Mouse (Mus musculus) liver, adult 2 months (tissue): ENCODE results near the gene Fam221b. TPM values are rescaled to one million over a fixed set of nuclear protein-coding genes. Genes with fewer than 3 reads are reported as not detected.
A peak's percentile ranks its signal among the peaks of the same experiment; 100 is the strongest.

Experiments used
- DNase-seq: peaks from one replicate; pipeline ENCODE4 v3.0.0-alpha.2; 2011; ENCODE audit warnings: low read depth, low spot score; ENCODE audit errors: extremely low read depth
- H3K27ac ChIP-seq: fragments of 200-500 bp; replicated peaks from 2 replicates; pipeline ENCODE4 v1.5.1; 2012; ENCODE audit warnings: low read depth, mild to moderate bottlenecking, control low read depth, inconsistent platforms, low read length; ENCODE audit not compliant: insufficient read depth
- H3K27me3 ChIP-seq: fragments of 200-500 bp; 2 replicates; pipeline ENCODE4 v1.6.1; 2012; ENCODE audit warnings: mild to moderate bottlenecking, moderate library complexity, low read length, inconsistent platforms; ENCODE audit not compliant: control insufficient read depth, insufficient read depth
- H3K36me3 ChIP-seq: fragments of 200-500 bp; 2 replicates; pipeline ENCODE4 v1.6.1; 2012; ENCODE audit warnings: low read length, inconsistent platforms; ENCODE audit not compliant: control insufficient read depth, insufficient read depth
- H3K4me1 ChIP-seq: fragments of 200-500 bp; 2 replicates; pipeline ENCODE4 v1.6.1; 2011; ENCODE audit warnings: low read length; ENCODE audit not compliant: control insufficient read depth, insufficient read depth
- H3K4me3 ChIP-seq: fragments of 200-500 bp; 2 replicates; pipeline ENCODE4 v1.5.1; 2011; ENCODE audit warnings: low read depth, mild to moderate bottlenecking, control low read depth, low read length, moderate library complexity; ENCODE audit not compliant: insufficient read depth
- H3K79me2 ChIP-seq: fragments of 200-500 bp; 2 replicates; pipeline ENCODE4 v1.6.1; 2012; ENCODE audit warnings: inconsistent platforms, mild to moderate bottlenecking, low read length, moderate library complexity; ENCODE audit not compliant: control insufficient read depth, insufficient read depth
- H3K9ac ChIP-seq: fragments of 200-500 bp; 2 replicates; pipeline ENCODE4 v1.6.1; 2012; ENCODE audit warnings: low read depth, mild to moderate bottlenecking, control low read depth, inconsistent platforms, low read length
- CTCF ChIP-seq: fragments of 200-500 bp; IDR thresholded peaks from 2 replicates; pipeline ENCODE4 v1.5.1; 2011; ENCODE audit warnings: low read depth, low read length, control low read depth
- POLR2A ChIP-seq: fragments of 200-500 bp; IDR thresholded peaks from 2 replicates; pipeline ENCODE4 v1.6.1; 2011; ENCODE audit warnings: low read length, control low read depth; ENCODE audit not compliant: insufficient read depth; ENCODE audit errors: extremely low read depth
- WGBS: fragments of 180-500 bp; shearing (Covaris S2); methylation state at CpG from one replicate; pipeline ENCODE4 v1.1.7; 2018; 5-methylcytosine and 5-hydroxymethylcytosine counted together
- polyA plus RNA-seq: library from polyadenylated mRNA; depleted of rRNA; stranded (reverse); fragments of >200 nt; gene quantifications from 2 replicates; pipeline ENCODE4 v1.2.3, GENCODE M21; 2012
- total RNA-seq: library from RNA; depleted of rRNA; stranded (reverse); fragments of >200 nt; gene quantifications from 2 replicates; pipeline ENCODE4 v1.2.3, GENCODE M21; 2014

Gene Fam221b
- total and polyA plus RNA-seq, 2 experiments = not detected

GRCm38 (mm10) chr4:43631956-43632920, 36.7 kb downstream of the Fam221b start:
- peak overlapping the region; percentile 89 for H3K9ac ChIP-seq
- WGBS = 56% methylated on average over 42 of the region's 42 CpGs
- H3K27me3 ChIP-seq = no peaks in the 10 kb centered on the region
- H3K4me3 ChIP-seq = peak overlapping the region; percentile 77
- peak overlapping the region; percentile 29 for H3K27ac ChIP-seq
- TF ChIP-seq POLR2A = no peak
- no peak for TF ChIP-seq CTCF
- no peaks in the 10 kb centered on the region for H3K79me2 ChIP-seq
- no peaks in the 10 kb centered on the region for H3K36me3 ChIP-seq
- H3K4me1 ChIP-seq = 0 out of 2 replicates have a peak, but pooled peaks cover 3% of the 10 kb centered on the region
- peak; percentile 60 for DNase-seq

- no peaks in the 10 kb centered on the region for H3K79me2 ChIP-seq
- WGBS = 3% methylated on average over 56 of the region's 70 CpGs
Measured at GRCm38 (mm10) chr4:43631046-43631955, 37.6 kb downstream of the Fam221b start, which contains the start of gene Npr2. Gene Npr2, plus strand, starts transcription at chr4:43631935.

GRCm38 (mm10) chr4:43630671-43631045, 38.3 kb downstream of the Fam221b start:
- no peak for DNase-seq
- H3K79me2 ChIP-seq = no peaks in the 10 kb centered on the region
- no peak for TF ChIP-seq CTCF
- no peak for TF ChIP-seq POLR2A
- H3K9ac ChIP-seq = no peak overlapping the region
- H3K27me3 ChIP-seq = no peaks in the 10 kb centered on the region
- no peak overlapping the region for H3K4me3 ChIP-seq
- no peak overlapping the region for H3K27ac ChIP-seq
- H3K4me1 ChIP-seq = peaks cover 6% of the 10 kb centered on the region; the same call in 1 of the 2 replicates
- 50% methylated on average over 5 of the region's 5 CpGs for WGBS
- no peaks in the 10 kb centered on the region for H3K36me3 ChIP-seq

More at GRCm38 (mm10) chr4:43631046-43631955, 37.6 kb downstream of the Fam221b start, which contains the start of gene Npr2:
- Histone ChIP-seq H3K36me3 (no peaks in the 10 kb centered on the region), H3K9ac (peak within 1 kb of the TSS; percentile 89), H3K4me3 (peak within 1 kb of the TSS; percentile 77), H3K4me1 (peaks cover 4% of the 10 kb centered on the region; the same call in 1 of the 2 replicates), H3K27me3 (no peaks in the 10 kb centered on the region), H3K27ac (peak within 1 kb of the TSS; percentile 29)
- TF ChIP-seq CTCF (no peak), POLR2A (0 out of 2 replicates have a peak, but pooled peaks have one; percentile 31)
- DNase-seq = no peak

GRCm38 (mm10) chr4:43630030-43630581, 38.8 kb downstream of the Fam221b start:
- 2% methylated on average over 5 of the region's 5 CpGs for WGBS
- H3K9ac ChIP-seq = peak overlapping the region; percentile 72
- no peaks in the 10 kb centered on the region for H3K27me3 ChIP-seq
- H3K36me3 ChIP-seq = no peaks in the 10 kb centered on the region
- H3K4me3 ChIP-seq = no peak overlapping the region
- peaks cover 6% of the 10 kb centered on the region; the same call in 1 of the 2 replicates for H3K4me1 ChIP-seq
- peak; percentile 59 for TF ChIP-seq CTCF
- no peak for TF ChIP-seq POLR2A
- peak overlapping the region; percentile 34; the same call in 1 of the 2 replicates for H3K27ac ChIP-seq
- DNase-seq = peak; percentile 80
- no peaks in the 10 kb centered on the region for H3K79me2 ChIP-seq

DNA sequence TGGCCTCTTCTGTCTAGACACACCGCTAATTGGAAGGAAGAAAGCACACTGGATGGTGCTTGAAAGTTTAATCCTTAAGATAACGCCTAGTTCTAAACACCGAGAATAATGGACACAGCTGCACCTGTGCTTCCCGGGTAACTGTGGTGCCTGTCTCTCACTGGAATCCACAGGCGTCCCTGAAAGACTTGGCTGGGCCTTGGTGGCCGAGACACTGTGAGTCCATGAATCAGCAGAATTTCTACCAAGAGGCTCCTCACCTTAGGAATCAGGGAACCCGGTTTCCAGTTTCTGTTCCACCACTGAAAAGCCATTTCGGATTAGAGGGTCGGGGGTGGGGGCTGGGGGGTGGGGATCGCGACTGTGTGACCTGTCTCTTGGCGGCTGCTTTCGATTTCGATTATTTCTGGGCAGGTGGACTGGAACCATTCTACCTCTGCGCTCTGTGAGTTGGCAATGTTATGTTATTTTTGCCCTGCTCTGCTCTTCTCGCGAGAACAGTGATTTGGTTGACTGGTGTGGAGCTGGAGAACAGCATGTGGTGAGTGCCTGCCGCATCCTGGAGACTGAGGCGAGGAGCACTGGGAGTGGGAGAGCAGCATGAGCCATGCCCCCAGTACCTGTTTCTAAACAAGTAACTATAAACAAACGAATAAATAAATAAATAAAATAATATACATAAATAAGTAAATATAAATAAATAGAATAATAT, 39.7 kb downstream of the Fam221b start:
- no peaks in the 10 kb centered on the region for H3K36me3 ChIP-seq
- peak overlapping the region; percentile 26; the same call in 1 of the 2 replicates for H3K4me3 ChIP-seq
- H3K27ac ChIP-seq = peak overlapping the region; percentile 69

More for the DNA sequence above, 39.7 kb downstream of the Fam221b start:
- 0 out of 2 replicates have a peak, but pooled peaks have one; percentile 30 for TF ChIP-seq POLR2A
- peak; percentile 22; the same call in 1 of the 2 replicates for TF ChIP-seq CTCF
- 53% methylated on average over 20 of the region's 20 CpGs for WGBS
- Histone ChIP-seq H3K79me2 (no peaks in the 10 kb centered on the region), H3K27me3 (no peaks in the 10 kb centered on the region), H3K4me1 (peaks cover 7% of the 10 kb centered on the region; the same call in 1 of the 2 replicates), H3K9ac (peak overlapping the region; percentile 59; the same call in 1 of the 2 replicates)
- DNase-seq = peak; percentile 85
